8 mouse cellular contexts compared by ENCODE assay signal in the genomic region with DNA sequence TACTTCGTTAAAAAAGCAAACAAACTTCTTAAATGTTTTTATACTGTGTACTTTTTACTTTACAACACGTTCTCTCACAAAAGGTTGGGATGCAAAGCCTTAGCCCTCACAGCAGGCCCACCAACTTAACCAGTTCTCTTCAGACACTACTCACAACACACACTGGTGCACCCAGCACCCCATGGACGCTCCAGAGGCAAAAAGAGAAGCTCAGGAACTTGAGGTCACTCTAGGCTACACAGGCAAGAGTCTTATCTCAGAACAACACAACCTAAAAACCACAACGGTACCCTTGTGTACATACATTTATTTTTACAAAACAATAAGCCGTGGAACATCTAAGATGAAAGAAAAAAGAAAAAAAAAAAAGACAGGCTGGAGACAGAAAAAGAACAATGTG. TPM values are rescaled to one million over a fixed set of nuclear protein-coding genes. Genes with fewer than 3 reads are reported as not detected.
A peak's percentile ranks its signal among the peaks of the same experiment; 100 is the strongest.
DNase-seq lines count a peak whose midpoint lies in the region; ATAC-seq and TF ChIP-seq lines count a peak whose summit lies in the region.

No protein-coding gene starts in this region.

- no peak for DNase-seq in lung, embryonic 14.5 days
- DNase-seq in lung, postnatal 36 days: no peak
- DNase-seq in limb, embryonic 10.5 days (ENCODE audit: low spot score): no peak
- DNase-seq in thymus, postnatal 14 days: no peak
- no peak for DNase-seq in left cerebral cortex, postnatal 4 days
- DNase-seq in embryo, embryonic 10 days (ENCODE audit: low spot score): no peak

- H3K36me3 ChIP-seq in lung, embryonic 14.5 days (ENCODE audit: insufficient read depth): 0 out of 2 replicates have a peak, but pooled peaks cover 3% of the 10 kb centered on the region
- H3K36me3 ChIP-seq in embryonic facial prominence, embryonic 13.5 days: no peaks in the 10 kb centered on the region
- peaks cover 25% of the 10 kb centered on the region for H3K36me3 ChIP-seq in limb, embryonic 10.5 days
- H3K36me3 ChIP-seq in neural tube, embryonic 15.5 days: no peaks in the 10 kb centered on the region

- no peak overlapping the region for H3K27ac ChIP-seq in lung, embryonic 14.5 days (ENCODE audit: low read depth)
- H3K27ac ChIP-seq in embryonic facial prominence, embryonic 13.5 days: no peak overlapping the region
- peak overlapping the region; percentile 97 for H3K27ac ChIP-seq in limb, embryonic 10.5 days
- H3K27ac ChIP-seq in neural tube, embryonic 15.5 days (replicated peaks): no peak overlapping the region

- no peaks in the 10 kb centered on the region for H3K9me3 ChIP-seq in lung, embryonic 14.5 days (ENCODE audit: low read depth, low read length)
- H3K9me3 ChIP-seq in embryonic facial prominence, embryonic 13.5 days: no peaks in the 10 kb centered on the region
- no peaks in the 10 kb centered on the region for H3K9me3 ChIP-seq in limb, embryonic 10.5 days (replicated peaks)
- no peaks in the 10 kb centered on the region for H3K9me3 ChIP-seq in neural tube, embryonic 15.5 days (replicated peaks)

- peak overlapping the region; percentile 97 for H3K4me3 ChIP-seq in lung, embryonic 14.5 days (ENCODE audit: low read depth, low read length)
- H3K4me3 ChIP-seq in embryonic facial prominence, embryonic 13.5 days: peak overlapping the region; percentile 98
- peak overlapping the region; percentile 85 for H3K4me3 ChIP-seq in limb, embryonic 10.5 days
- H3K4me3 ChIP-seq in neural tube, embryonic 15.5 days (replicated peaks): peak overlapping the region; percentile 98

- TF ChIP-seq CTCF in lung, embryonic 14.5 days (IDR thresholded peaks at IDR 0.05; ENCODE audit: low read depth): no peak

- peak overlapping the region; percentile 73 for H3K4me2 ChIP-seq in lung, embryonic 14.5 days
- H3K4me2 ChIP-seq in embryonic facial prominence, embryonic 13.5 days: peak overlapping the region; percentile 67
- peak overlapping the region; percentile 77 for H3K4me2 ChIP-seq in neural tube, embryonic 15.5 days

- no peak for ATAC-seq in lung, embryonic 14.5 days (ENCODE audit: insufficient read depth)
- ATAC-seq in embryonic facial prominence, embryonic 13.5 days (ENCODE audit: insufficient number of reproducible peaks, insufficient read depth, low FRiP score, low TSS enrichment, low read depth): no peak
- no peak for ATAC-seq in neural tube, embryonic 15.5 days (ENCODE audit: low FRiP score)

- 3% methylated on average over 5 of the region's 5 CpGs for WGBS in lung, embryonic 14.5 days
- 8% methylated on average over 5 of the region's 5 CpGs for WGBS in embryonic facial prominence, embryonic 13.5 days
- WGBS in limb, embryonic 10.5 days: 12% methylated on average over 5 of the region's 5 CpGs
- WGBS in neural tube, embryonic 15.5 days: 6% methylated on average over 5 of the region's 5 CpGs

- H3K27me3 ChIP-seq in lung, embryonic 14.5 days (ENCODE audit: insufficient read depth, low read length): no peaks in the 10 kb centered on the region
- no peaks in the 10 kb centered on the region for H3K27me3 ChIP-seq in embryonic facial prominence, embryonic 13.5 days
- no peaks in the 10 kb centered on the region for H3K27me3 ChIP-seq in limb, embryonic 10.5 days (ENCODE audit: low read depth, poor library complexity, severe bottlenecking)
- H3K27me3 ChIP-seq in neural tube, embryonic 15.5 days (replicated peaks): no peaks in the 10 kb centered on the region

- peaks cover 11% of the 10 kb centered on the region; the same call in 1 of the 2 replicates for H3K4me1 ChIP-seq in lung, embryonic 14.5 days (ENCODE audit: insufficient read depth)
- peaks cover 35% of the 10 kb centered on the region for H3K4me1 ChIP-seq in embryonic facial prominence, embryonic 13.5 days
- H3K4me1 ChIP-seq in limb, embryonic 10.5 days: peaks cover 29% of the 10 kb centered on the region
- H3K4me1 ChIP-seq in neural tube, embryonic 15.5 days: peaks cover 25% of the 10 kb centered on the region

- intact Hi-C loops in left cerebral cortex, postnatal 4 days (cut with DNase I): no loop called here

- peak overlapping the region; percentile 97 for H3K9ac ChIP-seq in lung, embryonic 14.5 days
- H3K9ac ChIP-seq in embryonic facial prominence, embryonic 13.5 days: peak overlapping the region; percentile 97
- H3K9ac ChIP-seq in neural tube, embryonic 15.5 days (replicated peaks): peak overlapping the region; percentile 93

RNA-seq across cellular contexts. Expression of gene Mzt1, which starts 1.2 kb away (rescaled TPM):
- polyA plus RNA-seq in lung, embryonic 14.5 days (2014; fragmentation: Nextera tagmentation; extraction: Ambion mirVana): 68.9 and 71.4 TPM in 2 replicates
- 87.1 and 90.9 TPM in 2 replicates for polyA plus RNA-seq in embryonic facial prominence, embryonic 13.5 days (2015; fragmentation: Nextera tagmentation; extraction: Ambion mirVana)
- 89.5 and 104 TPM in 2 replicates for polyA plus RNA-seq in limb, embryonic 10.5 days (2016; fragmentation: Nextera tagmentation; extraction: Ambion mirVana)
- 92.8 and 94.8 TPM in 2 replicates for polyA plus RNA-seq in neural tube, embryonic 15.5 days (2015; fragmentation: Nextera tagmentation; extraction: Ambion mirVana)
- 10 to 100 TPM; 44.0 to 44.8 TPM for total RNA-seq in left cerebral cortex, postnatal 4 days (2021)

RNA-seq across cellular contexts. Expression of gene Bora, which starts 1.3 kb away (rescaled TPM):
- 79.1 and 93.3 TPM in 2 replicates for polyA plus RNA-seq in lung, embryonic 14.5 days (2014; fragmentation: Nextera tagmentation; extraction: Ambion mirVana)
- polyA plus RNA-seq in embryonic facial prominence, embryonic 13.5 days (2015; fragmentation: Nextera tagmentation; extraction: Ambion mirVana): 70.5 and 80.3 TPM in 2 replicates
- 85.2 and 99.4 TPM in 2 replicates for polyA plus RNA-seq in limb, embryonic 10.5 days (2016; fragmentation: Nextera tagmentation; extraction: Ambion mirVana)
- 14.0 and 22.5 TPM in 2 replicates for polyA plus RNA-seq in neural tube, embryonic 15.5 days (2015; fragmentation: Nextera tagmentation; extraction: Ambion mirVana)
- 1 to 10 TPM; 4.4 to 5.2 TPM for total RNA-seq in left cerebral cortex, postnatal 4 days (2021)

RNA-seq across cellular contexts. Expression of gene Rpl36a-ps1, which starts 50.6 kb away (rescaled TPM):
- polyA plus RNA-seq in lung, embryonic 14.5 days (2014; fragmentation: Nextera tagmentation; extraction: Ambion mirVana): 2.0 and 2.1 TPM in 2 replicates
- 1.6 and 6.4 TPM in 2 replicates for polyA plus RNA-seq in embryonic facial prominence, embryonic 13.5 days (2015; fragmentation: Nextera tagmentation; extraction: Ambion mirVana)
- 2.2 and 2.6 TPM in 2 replicates for polyA plus RNA-seq in limb, embryonic 10.5 days (2016; fragmentation: Nextera tagmentation; extraction: Ambion mirVana)
- 0.64 TPM in 1 of 2 replicates, not detected in the other for polyA plus RNA-seq in neural tube, embryonic 15.5 days (2015; fragmentation: Nextera tagmentation; extraction: Ambion mirVana)
- total RNA-seq in left cerebral cortex, postnatal 4 days (2021): 1 to 10 TPM in 1 of 2 experiments, not detected in 1; 2.5 TPM

RNA-seq across cellular contexts. Expression of gene Pibf1, which starts 54.5 kb away (rescaled TPM):
- 17.6 and 18.9 TPM in 2 replicates for polyA plus RNA-seq in lung, embryonic 14.5 days (2014; fragmentation: Nextera tagmentation; extraction: Ambion mirVana)
- 23.9 and 25.0 TPM in 2 replicates for polyA plus RNA-seq in embryonic facial prominence, embryonic 13.5 days (2015; fragmentation: Nextera tagmentation; extraction: Ambion mirVana)
- polyA plus RNA-seq in limb, embryonic 10.5 days (2016; fragmentation: Nextera tagmentation; extraction: Ambion mirVana): 20.1 and 21.7 TPM in 2 replicates
- polyA plus RNA-seq in neural tube, embryonic 15.5 days (2015; fragmentation: Nextera tagmentation; extraction: Ambion mirVana): 17.6 and 18.0 TPM in 2 replicates
- 10 to 100 TPM; 14.6 to 15.0 TPM for total RNA-seq in left cerebral cortex, postnatal 4 days (2021)

RNA-seq across cellular contexts. Expression of gene Dis3, which starts 54.9 kb away (rescaled TPM):
- 43.7 and 45.7 TPM in 2 replicates for polyA plus RNA-seq in lung, embryonic 14.5 days (2014; fragmentation: Nextera tagmentation; extraction: Ambion mirVana)
- polyA plus RNA-seq in embryonic facial prominence, embryonic 13.5 days (2015; fragmentation: Nextera tagmentation; extraction: Ambion mirVana): 34.6 and 37.5 TPM in 2 replicates
- polyA plus RNA-seq in limb, embryonic 10.5 days (2016; fragmentation: Nextera tagmentation; extraction: Ambion mirVana): 46.5 and 47.4 TPM in 2 replicates
- polyA plus RNA-seq in neural tube, embryonic 15.5 days (2015; fragmentation: Nextera tagmentation; extraction: Ambion mirVana): 17.5 and 20.4 TPM in 2 replicates
- 10 to 100 TPM; 38.7 to 39.7 TPM for total RNA-seq in left cerebral cortex, postnatal 4 days (2021)
